ENCODE assay signal across 11 mouse cellular contexts in the genomic region with DNA sequence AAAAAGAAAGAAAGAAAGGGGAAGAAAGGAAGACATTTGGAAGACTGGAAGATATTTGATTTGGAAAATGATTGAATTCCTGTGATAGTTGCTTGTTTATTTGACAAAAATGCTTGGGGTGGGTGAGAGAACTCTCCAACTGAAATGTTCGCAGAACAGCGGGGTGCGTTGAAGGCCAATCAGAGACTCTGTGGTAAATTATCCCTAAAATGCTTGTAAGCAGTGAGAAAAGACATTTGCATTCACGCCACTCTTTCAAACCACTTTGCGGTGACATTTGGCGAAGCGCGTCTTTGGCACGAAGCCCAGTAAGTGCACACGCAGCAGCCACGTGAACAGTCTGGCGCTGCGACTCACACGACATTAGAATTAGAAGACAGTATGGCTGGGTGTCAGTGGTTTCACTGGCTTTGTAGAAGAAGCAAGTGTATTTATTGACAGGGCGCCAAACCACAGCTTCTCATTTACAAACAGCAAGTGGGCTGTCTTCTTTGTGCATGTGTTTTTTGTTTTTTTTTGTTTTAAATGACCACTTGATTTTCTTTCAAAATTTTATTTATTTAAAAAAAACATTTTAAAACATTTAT. TPM values are rescaled to one million over a fixed set of nuclear protein-coding genes. Genes with fewer than 3 reads are reported as not detected.
DNase-seq lines count a peak whose midpoint lies in the region; ATAC-seq and TF ChIP-seq lines count a peak whose summit lies in the region.
"Had no signal": no experiment of that assay in that cellular context is flagged by ENCODE, and none has a peak within 500 bp of the region (broad histone marks: within the 10 kb centered on the region; RNA-seq: fewer than 3 reads in every experiment).

No protein-coding gene starts in this region.

- H3K27ac ChIP-seq in hindbrain, postnatal 0 days: peak overlapping the region; percentile 32; the same call in 1 of the 2 replicates
- H3K27ac ChIP-seq: lung, embryonic 15.5 days had no signal

- ATAC-seq in hindbrain, postnatal 0 days: peak; percentile 84
- ATAC-seq in megakaryocyte progenitor cell, adult 5-6 weeks (replicated peaks; ENCODE audit: poor library complexity): peak; percentile 88

- no peak overlapping the region for H3K9ac ChIP-seq in hindbrain, postnatal 0 days (replicated peaks; ENCODE audit: low read length)
- H3K9ac ChIP-seq: lung, embryonic 15.5 days had no signal

- TF ChIP-seq CTCF in hindbrain, postnatal 0 days (IDR thresholded peaks at IDR 0.05; ENCODE audit: low read depth): no peak

- WGBS in hindbrain, postnatal 0 days: 40% methylated on average over 15 of the region's 15 CpGs

- peak; percentile 40 for DNase-seq in adrenal gland, adult 2 months
- DNase-seq in adrenal gland, adult 8-10 months: no peak
- DNase-seq in thymus, postnatal 36 days: peak; percentile 18 to 36
- no peak for DNase-seq in thymus, postnatal 4 days
- DNase-seq in hindbrain, postnatal 0 days (ENCODE audit: low spot score): peak; percentile 90
- no peak for DNase-seq in adipocyte (ENCODE audit: low spot score)
- DNase-seq in embryo, embryonic 10.5 days (ENCODE audit: low spot score): no peak

- H3K4me1 ChIP-seq in hindbrain, postnatal 0 days (ENCODE audit: insufficient read depth, low read length): no peaks in the 10 kb centered on the region
- H3K4me1 ChIP-seq: lung, embryonic 15.5 days had no signal

- H3K27me3 ChIP-seq in hindbrain, postnatal 0 days (ENCODE audit: insufficient read depth, low read length): no peaks in the 10 kb centered on the region
- H3K27me3 ChIP-seq: CH12.LX; lung, embryonic 15.5 days had no signal

- no peaks in the 10 kb centered on the region for H3K9me3 ChIP-seq in hindbrain, postnatal 0 days (ENCODE audit: low read length)
- H3K9me3 ChIP-seq: lung, embryonic 15.5 days had no signal

- 0 out of 2 replicates have a peak overlapping the region, but pooled peaks have one; percentile 16 for H3K4me2 ChIP-seq in hindbrain, postnatal 0 days (ENCODE audit: low read depth, low read length)
- H3K4me2 ChIP-seq: lung, embryonic 15.5 days had no signal

- no peaks in the 10 kb centered on the region for H3K36me3 ChIP-seq in hindbrain, postnatal 0 days (ENCODE audit: insufficient read depth, low read length)
- H3K36me3 ChIP-seq: lung, embryonic 15.5 days had no signal

- H3K4me3 ChIP-seq in hindbrain, postnatal 0 days (ENCODE audit: low read length): no peak overlapping the region
- H3K4me3 ChIP-seq: erythroblast, embryonic 14.5 days; lung, embryonic 15.5 days had no signal

RNA-seq across cellular contexts. Expression of gene Setd7, which starts 43.1 kb away (rescaled TPM):
- 10 to 100 TPM; 37.2 to 53.2 TPM for total RNA-seq in adrenal gland, adult 2 months (2021)
- polyA plus RNA-seq in adrenal gland, adult 2 months (2012; rRNA removed): 14.2 and 17.6 TPM in 2 replicates
- total RNA-seq in adrenal gland, adult 8-10 months (2022): 10 to 100 TPM; 52.6 to 77.9 (median 66.4) TPM
- 10.1 and 20.6 TPM in 2 replicates for total RNA-seq in hindbrain, postnatal 0 days (2014; rRNA removed)
- polyA plus RNA-seq in hindbrain, postnatal 0 days (2015; fragmentation: Nextera tagmentation; extraction: Ambion mirVana): 2.4 and 2.5 TPM in 2 replicates
- 38.2 and 38.9 TPM in 2 replicates for total RNA-seq in megakaryocyte progenitor cell, adult 5-6 weeks (2015)
- 25.8 and 30.2 TPM in 2 replicates for total RNA-seq in megakaryocyte progenitor cell, adult 5-6 weeks (2017)

RNA-seq across cellular contexts. Expression of gene Mgst2, which starts 56.4 kb away (rescaled TPM):
- 100 to 1,000 TPM; 189 to 200 TPM for total RNA-seq in adrenal gland, adult 2 months (2021)
- 2.6 and 3.3 TPM in 2 replicates for polyA plus RNA-seq in adrenal gland, adult 2 months (2012; rRNA removed)
- 100 to 1,000 TPM; 209 to 255 (median 219) TPM for total RNA-seq in adrenal gland, adult 8-10 months (2022)
- not detected in 2 replicates for total RNA-seq in hindbrain, postnatal 0 days (2014; rRNA removed)
- polyA plus RNA-seq in hindbrain, postnatal 0 days (2015; fragmentation: Nextera tagmentation; extraction: Ambion mirVana): 1.0 and 1.6 TPM in 2 replicates
- total RNA-seq in megakaryocyte progenitor cell, adult 5-6 weeks (2015): 132 and 146 TPM in 2 replicates
- total RNA-seq in megakaryocyte progenitor cell, adult 5-6 weeks (2017): 44.7 and 52.2 TPM in 2 replicates
- polyA plus RNA-seq: erythroblast, embryonic 14.5 days had no signal

Comparison
In these comparisons a context has a peak if more than half of its experiments do, and no peak if none do; other contexts are left out.
1. DNase-seq: peak in adrenal gland, adult 2 months (single experiment), thymus, postnatal 36 days (2 of 2) and hindbrain, postnatal 0 days (single experiment); none in adrenal gland, adult 8-10 months (single experiment), thymus, postnatal 4 days (single experiment), adipocyte (single experiment) and embryo, embryonic 10.5 days (single experiment).
2. RNA of gene Mgst2, which starts 56.4 kb away (total RNA-seq): 209 to 255 TPM in adrenal gland, adult 8-10 months, 189 to 200 TPM in adrenal gland, adult 2 months and 44.7 to 146 TPM in megakaryocyte progenitor cell, adult 5-6 weeks; not detected in hindbrain, postnatal 0 days; every median in the first group is over 10 times any median in the second.